Mouse (Mus musculus) hindbrain, embryonic 10.5 days (tissue): ENCODE data around the gene Ntm. TPM values are rescaled to one million over a fixed set of nuclear protein-coding genes. Genes with fewer than 3 reads are reported as not detected.

Experiments used
- DNase-seq: peaks from one replicate; pipeline ENCODE4 v3.0.0-alpha.2; 2017; ENCODE audit warnings: low spot score
- H3K27ac ChIP-seq: fragments of 300-500 bp; sonication (generic); 2 replicates; pipeline ENCODE4 v1.5.1; 2016; ENCODE audit warnings: mild to moderate bottlenecking, moderate library complexity
- H3K27me3 ChIP-seq: fragments of 300-500 bp; sonication (generic); 2 replicates; pipeline ENCODE4 v1.6.1; 2016; ENCODE audit warnings: mild to moderate bottlenecking; ENCODE audit not compliant: poor library complexity, insufficient read depth, severe bottlenecking
- H3K36me3 ChIP-seq: fragments of 300-500 bp; sonication (generic); 2 replicates; pipeline ENCODE4 v1.6.1; 2016; ENCODE audit warnings: mild to moderate bottlenecking, moderate library complexity
- H3K4me1 ChIP-seq: fragments of 300-500 bp; sonication (generic); replicated peaks from 2 replicates; pipeline ENCODE4 v1.6.1; 2016; ENCODE audit warnings: mild to moderate bottlenecking
- H3K4me3 ChIP-seq: fragments of 300-500 bp; sonication (generic); 2 replicates; pipeline ENCODE4 v1.5.1; 2016; ENCODE audit warnings: mild to moderate bottlenecking, moderate library complexity
- H3K9me3 ChIP-seq: fragments of 300-500 bp; sonication (generic); 2 replicates; pipeline ENCODE4 v1.6.1; 2016; ENCODE audit warnings: mild to moderate bottlenecking, moderate library complexity
- WGBS: fragments of 180-500 bp; shearing (Covaris S2); methylation state at CpG from one replicate; pipeline ENCODE4 v1.1.7; 2016; 5-methylcytosine and 5-hydroxymethylcytosine counted together
- polyA plus RNA-seq: library from polyadenylated mRNA; unstranded; fragments of >200 nt; fragmentation: Nextera tagmentation; extraction: Ambion mirVana; gene quantifications from 2 replicates; pipeline ENCODE4 v1.2.1, GENCODE M21; 2016

Ntm gene
- polyA plus RNA-seq, 1 experiment from 2014 or later = 12.1 TPM

DNA sequence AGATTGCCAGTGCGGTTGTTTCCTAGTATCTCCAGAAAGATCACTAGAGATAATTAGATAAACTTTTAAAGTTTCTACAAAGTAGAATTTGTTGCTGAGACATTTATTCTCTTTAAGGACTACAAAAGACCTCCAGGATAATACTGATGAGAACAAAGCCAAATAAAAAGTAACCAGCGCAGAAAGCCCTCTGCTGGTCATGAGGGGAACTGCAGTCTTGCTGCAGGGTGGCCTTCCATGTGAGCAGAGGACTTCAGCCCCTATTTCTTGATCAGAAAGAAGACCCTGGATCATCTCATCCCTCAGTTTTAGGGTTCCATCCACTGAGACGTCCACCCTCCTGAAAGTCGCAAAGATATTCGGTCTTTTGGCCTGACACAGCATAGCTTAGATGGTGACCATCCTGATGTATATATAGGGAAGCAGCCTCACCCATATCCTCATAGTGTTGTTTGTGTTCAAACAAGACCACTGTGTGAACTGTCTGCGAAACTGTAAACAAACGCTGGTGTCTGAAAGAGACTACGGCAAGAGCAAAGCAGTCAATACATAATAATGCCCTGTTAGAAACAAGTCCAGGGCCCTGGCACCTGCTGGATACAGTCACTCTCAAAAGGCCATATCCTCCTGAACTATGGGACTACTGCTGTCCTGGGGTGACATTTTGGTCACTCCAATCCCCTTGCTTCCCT lies 553.6 kb downstream of the Ntm start:
- Histone ChIP-seq H3K9me3 (no peaks in the 10 kb centered on the region), H3K27me3 (peaks cover 47% of the 10 kb centered on the region), H3K4me1 (peaks cover 24% of the 10 kb centered on the region), H3K27ac (no peak overlapping the region), H3K4me3 (no peak overlapping the region), H3K36me3 (no peaks in the 10 kb centered on the region)
- peak; percentile 58 for DNase-seq
- WGBS = 53% methylated on average over 8 of the region's 8 CpGs

- H3K9me3 ChIP-seq = no peaks in the 10 kb centered on the region
- no peak overlapping the region for H3K27ac ChIP-seq
- H3K4me1 ChIP-seq = peaks cover 23% of the 10 kb centered on the region
- no peaks in the 10 kb centered on the region for H3K36me3 ChIP-seq
- H3K4me3 ChIP-seq = no peak overlapping the region
- DNase-seq = peak; percentile 35
- H3K27me3 ChIP-seq = peaks cover 33% of the 10 kb centered on the region
Measured at GRCm38 (mm10) chr9:29407954-29408353, 555.0 kb downstream of the Ntm start.

DNA sequence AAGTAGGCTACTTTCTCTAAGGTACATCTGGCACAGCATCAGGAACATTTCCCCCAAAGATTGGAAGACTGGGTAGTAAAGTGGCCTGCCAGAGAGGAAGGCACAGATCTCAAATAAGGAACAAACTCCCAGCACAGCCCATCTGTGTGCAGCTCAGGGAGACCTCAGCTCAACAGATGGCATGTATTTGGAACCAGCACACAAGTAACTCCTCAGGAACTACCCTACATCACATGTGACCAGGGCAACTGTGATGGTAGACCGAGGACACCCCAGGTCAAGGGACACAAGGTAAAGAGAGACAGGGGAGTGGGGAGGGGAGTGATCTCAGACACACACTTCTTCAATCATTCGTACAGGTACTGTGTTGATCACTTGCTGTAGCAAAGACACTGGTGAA lies 556.0 kb downstream of the Ntm start:
- peaks cover 25% of the 10 kb centered on the region for H3K27me3 ChIP-seq
- no peaks in the 10 kb centered on the region for H3K36me3 ChIP-seq
- WGBS = 89% methylated on average over 2 of the region's 2 CpGs

GRCm38 (mm10) chr9:29406046-29406445 lies 556.9 kb downstream of the Ntm start:
- H3K36me3 ChIP-seq = no peaks in the 10 kb centered on the region
- no peaks in the 10 kb centered on the region for H3K9me3 ChIP-seq
- H3K27me3 ChIP-seq = peaks cover 16% of the 10 kb centered on the region
- DNase-seq = no peak
- H3K27ac ChIP-seq = no peak overlapping the region
- WGBS = 91% methylated on average over 1 of the region's 1 CpGs
- no peak overlapping the region for H3K4me3 ChIP-seq
- peaks cover 6% of the 10 kb centered on the region for H3K4me1 ChIP-seq

More for the DNA sequence above, 556.0 kb downstream of the Ntm start:
- Histone ChIP-seq H3K9me3 (no peaks in the 10 kb centered on the region), H3K27ac (no peak overlapping the region), H3K4me1 (peaks cover 14% of the 10 kb centered on the region), H3K4me3 (no peak overlapping the region)
- DNase-seq = no peak

DNA sequence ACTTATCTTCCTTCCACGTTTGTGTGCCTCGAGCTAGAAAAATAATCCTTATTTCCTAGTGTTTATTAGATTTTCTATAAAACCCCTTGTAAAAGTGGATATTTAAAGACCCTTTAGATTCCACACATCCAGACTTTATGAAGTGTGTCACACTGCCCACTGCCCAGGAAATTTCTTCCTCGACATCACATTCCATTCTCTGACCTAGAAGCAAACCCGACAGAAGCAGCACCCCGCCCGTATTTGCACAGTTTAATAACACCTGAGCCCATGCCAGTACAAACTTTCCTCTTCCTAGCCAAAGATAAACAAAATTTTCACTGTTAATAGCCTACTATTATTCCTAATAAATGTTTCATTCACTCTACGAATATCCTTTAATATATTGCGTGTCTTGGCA lies 562.8 kb downstream of the Ntm start:
- Histone ChIP-seq H3K27me3 (no peaks in the 10 kb centered on the region), H3K9me3 (no peaks in the 10 kb centered on the region), H3K4me3 (no peak overlapping the region), H3K4me1 (no peaks in the 10 kb centered on the region), H3K27ac (no peak overlapping the region), H3K36me3 (no peaks in the 10 kb centered on the region)
- DNase-seq = no peak
- 87% methylated on average over 8 of the region's 8 CpGs for WGBS

DNA sequence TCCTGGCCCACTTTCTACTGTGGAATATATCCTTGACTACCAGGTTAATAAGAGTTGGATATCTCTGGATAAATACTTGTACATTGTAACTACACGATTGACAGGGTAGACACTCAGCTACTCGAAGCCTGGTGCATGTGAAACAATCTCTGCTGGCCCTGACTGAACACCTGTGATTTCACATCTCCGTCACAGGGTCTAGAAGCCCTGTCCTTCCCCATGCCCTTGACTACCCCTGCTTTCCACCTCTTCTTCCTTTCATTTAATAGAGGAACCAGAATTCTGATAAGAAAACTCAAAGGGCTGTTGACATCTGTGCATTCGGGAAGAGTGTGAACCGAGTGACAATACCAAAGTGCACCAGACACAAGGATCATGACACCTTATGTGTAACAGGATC lies 566.8 kb downstream of the Ntm start:
- Histone ChIP-seq H3K4me3 (no peak overlapping the region), H3K36me3 (no peaks in the 10 kb centered on the region), H3K27me3 (no peaks in the 10 kb centered on the region), H3K4me1 (no peaks in the 10 kb centered on the region), H3K9me3 (no peaks in the 10 kb centered on the region), H3K27ac (no peak overlapping the region)
- 86% methylated on average over 5 of the region's 5 CpGs for WGBS
- DNase-seq = no peak

GRCm38 (mm10) chr9:29393136-29393535 lies 569.8 kb downstream of the Ntm start:
- Histone ChIP-seq H3K36me3 (no peaks in the 10 kb centered on the region), H3K9me3 (no peaks in the 10 kb centered on the region), H3K27me3 (no peaks in the 10 kb centered on the region), H3K4me3 (no peak overlapping the region), H3K4me1 (no peaks in the 10 kb centered on the region), H3K27ac (no peak overlapping the region)
- DNase-seq = no peak
- WGBS = 87% methylated on average over 4 of the region's 4 CpGs

DNA sequence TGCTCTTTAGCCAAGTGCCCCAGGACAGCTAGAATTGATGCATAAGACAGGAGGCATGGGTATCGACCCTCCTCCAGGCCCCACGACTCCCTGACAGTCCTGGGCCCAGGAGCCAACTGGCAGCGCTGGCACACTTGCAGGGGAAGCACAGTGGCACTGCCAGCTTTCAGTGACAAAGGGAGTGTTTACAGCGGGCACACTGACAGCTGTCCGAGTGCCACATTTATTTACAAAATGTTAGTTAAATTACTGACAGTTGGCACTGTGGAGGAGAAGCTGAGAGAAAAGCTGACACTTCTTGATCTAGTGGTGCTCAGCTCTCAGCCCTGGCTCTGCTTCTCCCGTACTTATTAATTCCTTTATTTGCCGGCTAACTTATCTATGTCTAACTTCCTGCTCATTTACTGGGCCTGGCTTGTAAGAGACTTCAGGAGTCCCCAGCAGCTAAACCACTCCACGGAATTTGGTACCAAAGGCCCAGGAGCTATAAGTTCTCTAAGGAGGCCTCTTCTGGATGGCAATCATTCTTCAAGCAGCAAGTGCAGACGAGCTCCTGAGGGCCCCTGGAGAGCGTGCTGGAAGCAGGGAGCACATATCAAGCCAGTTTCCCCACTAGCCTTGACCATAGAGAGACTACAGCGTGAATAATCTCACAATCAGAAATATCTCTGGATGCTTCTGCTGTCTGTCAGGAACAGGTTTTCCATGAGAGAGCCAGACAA lies 572.0 kb downstream of the Ntm start:
- H3K9me3 ChIP-seq = no peaks in the 10 kb centered on the region
- WGBS = 84% methylated on average over 11 of the region's 11 CpGs
- no peaks in the 10 kb centered on the region for H3K27me3 ChIP-seq
- no peak for DNase-seq
- no peaks in the 10 kb centered on the region for H3K36me3 ChIP-seq
- no peaks in the 10 kb centered on the region for H3K4me1 ChIP-seq
- H3K27ac ChIP-seq = no peak overlapping the region
- H3K4me3 ChIP-seq = no peak overlapping the region

DNA sequence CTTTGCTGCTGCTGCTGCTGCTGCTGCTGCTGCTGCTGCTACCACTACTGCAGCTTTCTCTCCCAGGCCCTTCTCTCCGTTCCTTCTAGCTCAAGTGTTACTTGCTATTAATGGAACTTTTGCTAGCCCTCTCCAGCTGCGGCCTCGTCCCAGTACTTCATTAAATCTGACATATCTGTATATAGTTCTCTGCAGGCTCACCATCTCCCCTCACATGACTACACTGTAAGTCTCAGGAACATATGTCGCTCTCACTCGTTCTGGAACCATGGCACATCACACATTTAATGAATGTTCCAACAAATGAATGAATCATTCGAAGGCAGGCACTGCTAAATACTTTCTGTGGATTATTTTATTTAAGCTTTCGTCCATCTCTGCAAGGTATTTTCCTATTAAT lies 573.7 kb downstream of the Ntm start:
- Histone ChIP-seq H3K36me3 (no peaks in the 10 kb centered on the region), H3K9me3 (no peaks in the 10 kb centered on the region), H3K27me3 (no peaks in the 10 kb centered on the region), H3K4me3 (no peak overlapping the region), H3K4me1 (no peaks in the 10 kb centered on the region), H3K27ac (no peak overlapping the region)
- WGBS = 89% methylated on average over 7 of the region's 7 CpGs
- DNase-seq = no peak

- Histone ChIP-seq H3K9me3 (no peaks in the 10 kb centered on the region), H3K27me3 (no peaks in the 10 kb centered on the region), H3K27ac (no peak overlapping the region), H3K4me1 (no peaks in the 10 kb centered on the region), H3K4me3 (no peak overlapping the region), H3K36me3 (no peaks in the 10 kb centered on the region)
- no peak for DNase-seq
- WGBS = 85% methylated on average over 4 of the region's 4 CpGs
Measured at GRCm38 (mm10) chr9:29387136-29387535, 575.8 kb downstream of the Ntm start.

- Histone ChIP-seq H3K36me3 (no peaks in the 10 kb centered on the region), H3K9me3 (no peaks in the 10 kb centered on the region), H3K4me3 (no peak overlapping the region), H3K27me3 (no peaks in the 10 kb centered on the region), H3K4me1 (no peaks in the 10 kb centered on the region), H3K27ac (no peak overlapping the region)
- DNase-seq = no peak
- WGBS = 88% methylated on average over 12 of the region's 12 CpGs
Measured at GRCm38 (mm10) chr9:29377172-29378002, 585.6 kb downstream of the Ntm start.

DNA sequence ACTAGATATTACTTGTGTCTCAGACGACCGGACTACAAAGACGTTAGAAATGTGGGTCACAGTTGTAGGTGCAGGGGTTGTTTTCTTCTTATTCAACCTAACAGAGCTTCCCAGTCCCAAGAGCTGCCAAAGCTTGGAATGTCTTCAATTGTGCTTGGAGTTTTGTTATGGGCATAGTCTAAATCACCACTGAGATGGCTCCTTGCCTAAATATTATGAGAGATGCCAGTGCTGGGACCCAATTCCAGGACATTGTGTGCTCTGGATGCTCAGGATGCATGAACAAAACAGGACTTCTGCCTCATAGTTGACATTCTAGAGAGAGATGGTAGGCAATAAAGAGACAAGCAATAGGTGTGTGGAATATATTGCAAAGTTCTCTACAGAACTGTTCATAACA lies 591.6 kb downstream of the Ntm start:
- WGBS = 85% methylated on average over 3 of the region's 3 CpGs
- Histone ChIP-seq H3K36me3 (no peaks in the 10 kb centered on the region), H3K9me3 (no peaks in the 10 kb centered on the region), H3K4me3 (no peak overlapping the region), H3K27ac (no peak overlapping the region), H3K4me1 (peaks cover 14% of the 10 kb centered on the region), H3K27me3 (no peaks in the 10 kb centered on the region)
- DNase-seq = no peak

GRCm38 (mm10) chr9:29369621-29370020 lies 593.3 kb downstream of the Ntm start:
- no peak overlapping the region for H3K27ac ChIP-seq
- peaks cover 23% of the 10 kb centered on the region for H3K4me1 ChIP-seq
- H3K9me3 ChIP-seq = no peaks in the 10 kb centered on the region
- DNase-seq = no peak
- WGBS = 79% methylated on average over 3 of the region's 3 CpGs
- H3K36me3 ChIP-seq = no peaks in the 10 kb centered on the region
- no peak overlapping the region for H3K4me3 ChIP-seq
- no peaks in the 10 kb centered on the region for H3K27me3 ChIP-seq
